Mouse (Mus musculus) kidney, embryonic 16.5 days (tissue): ENCODE measurements around the gene Bsn. TPM values are rescaled to one million over a fixed set of nuclear protein-coding genes. Genes with fewer than 3 reads are reported as not detected.

Source experiments
- ATAC-seq: fragments of 200-750 bp; cut with Nextera tagmentation; 2 replicates; pipeline ENCODE4 v1.8.0; 2017; ENCODE audit warnings: moderate TSS enrichment; ENCODE audit not compliant: low FRiP score, low TSS enrichment
- H3K27ac ChIP-seq: fragments of 300-500 bp; sonication (generic); 2 replicates; pipeline ENCODE4 v1.5.1; 2014; ENCODE audit warnings: low read length
- H3K27me3 ChIP-seq: fragments of 300-500 bp; sonication (generic); 2 replicates; pipeline ENCODE4 v1.6.1; 2014; ENCODE audit warnings: low read length, control low read depth, mixed read lengths; ENCODE audit not compliant: insufficient read depth
- H3K36me3 ChIP-seq: fragments of 300-500 bp; sonication (generic); 2 replicates; pipeline ENCODE4 v1.6.1; 2014; ENCODE audit warnings: low read length, control low read depth, mixed read lengths; ENCODE audit not compliant: insufficient read depth
- H3K4me1 ChIP-seq: fragments of 300-500 bp; sonication (generic); 2 replicates; pipeline ENCODE4 v1.6.1; 2014; ENCODE audit warnings: low read length, control low read depth, mixed read lengths; ENCODE audit not compliant: insufficient read depth
- H3K4me2 ChIP-seq: fragments of 300-500 bp; sonication (generic); replicated peaks from 2 replicates; pipeline ENCODE4 v1.6.1; 2014; ENCODE audit warnings: low read depth, low read length
- H3K4me3 ChIP-seq: fragments of 300-500 bp; sonication (generic); 2 replicates; pipeline ENCODE4 v1.5.1; 2014; ENCODE audit warnings: mild to moderate bottlenecking, low read length
- H3K9ac ChIP-seq: fragments of 300-500 bp; sonication (generic); replicated peaks from 2 replicates; pipeline ENCODE4 v1.6.1; 2014; ENCODE audit warnings: low read length
- H3K9me3 ChIP-seq: fragments of 300-500 bp; sonication (generic); 2 replicates; pipeline ENCODE4 v1.6.1; 2016; ENCODE audit warnings: low read length, control low read depth
- WGBS: fragments of 180-500 bp; shearing (Covaris S2); extraction: QIAGEN DNeasy Blood & Tissue Kit; methylation state at CpG from one replicate; pipeline ENCODE4 v1.1.7; 2014; 5-methylcytosine and 5-hydroxymethylcytosine counted together
- polyA plus RNA-seq: library from polyadenylated mRNA; unstranded; fragments of >200 nt; fragmentation: Nextera tagmentation; extraction: Ambion mirVana; gene quantifications from 2 replicates; pipeline ENCODE4 v1.2.1, GENCODE M21; 2015

Gene Bsn
- polyA plus RNA-seq, 1 experiment from 2014 or later = 0.67 TPM

DNA sequence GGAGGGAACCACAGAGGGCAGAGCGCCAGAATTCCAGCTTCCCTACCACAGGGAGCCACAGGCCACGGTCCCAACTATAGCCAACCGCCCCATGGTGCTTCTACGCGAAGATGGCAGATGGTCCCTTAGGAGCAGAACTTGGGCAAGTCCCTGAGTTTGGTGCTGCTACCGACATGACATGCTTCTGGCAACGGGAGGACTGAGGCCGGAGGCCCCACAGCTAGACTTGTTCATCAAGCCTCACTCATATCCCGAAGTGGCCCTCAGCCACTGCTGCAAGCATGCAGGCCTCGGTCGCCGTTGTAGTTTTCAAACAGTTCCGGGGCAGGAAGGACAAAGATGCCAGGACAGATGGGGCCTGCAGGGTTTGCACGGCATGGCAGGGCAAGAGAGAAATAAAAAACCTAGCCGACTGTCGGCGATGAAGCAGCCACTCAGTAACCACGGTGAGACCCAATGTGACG, 6.6 kb downstream of the Bsn start:
- ATAC-seq = no peak
- Histone ChIP-seq H3K4me2 (no peak overlapping the region), H3K9me3 (no peaks in the 10 kb centered on the region), H3K4me3 (no peak overlapping the region), H3K9ac (no peak overlapping the region), H3K4me1 (no peaks in the 10 kb centered on the region), H3K27me3 (no peaks in the 10 kb centered on the region), H3K36me3 (no peaks in the 10 kb centered on the region), H3K27ac (no peak overlapping the region)
- WGBS = 92% methylated on average over 19 of the region's 19 CpGs

DNA sequence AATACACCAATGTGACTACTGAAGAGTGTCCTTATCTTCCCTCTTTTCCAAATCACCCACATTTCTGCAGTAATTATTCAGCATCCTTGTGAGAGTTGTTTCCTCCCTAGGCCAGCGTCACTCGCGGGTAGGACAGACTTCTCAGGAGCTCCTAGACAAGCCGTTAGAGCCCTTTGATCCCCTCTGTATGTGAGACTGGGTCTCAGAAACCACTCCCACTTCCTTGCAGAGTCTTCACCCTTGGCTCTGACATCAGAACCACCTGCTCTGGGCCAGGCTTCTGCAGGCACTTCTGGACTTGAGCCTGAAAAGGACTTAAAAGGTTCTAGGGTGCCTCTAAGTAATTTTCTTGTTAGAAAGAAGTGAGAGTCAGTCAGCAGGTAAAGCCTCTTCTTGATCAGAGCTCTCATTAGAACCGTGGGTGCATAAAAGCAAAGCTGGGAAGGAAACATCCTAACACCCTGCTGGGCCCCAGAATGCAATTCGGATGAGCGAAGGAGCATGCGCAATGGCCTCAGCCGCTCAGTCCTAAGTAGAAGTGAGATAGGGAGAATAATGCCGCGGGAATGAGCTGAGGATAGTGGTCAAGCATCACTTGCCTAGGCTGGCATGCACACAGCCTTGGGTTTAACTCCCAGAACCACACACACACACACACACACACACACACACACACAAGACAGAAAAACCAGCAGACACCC, 7.2 kb downstream of the Bsn start:
- H3K9me3 ChIP-seq = no peaks in the 10 kb centered on the region
- H3K4me1 ChIP-seq = no peaks in the 10 kb centered on the region
- no peak overlapping the region for H3K9ac ChIP-seq
- H3K4me2 ChIP-seq = no peak overlapping the region
- no peak for ATAC-seq
- H3K36me3 ChIP-seq = no peaks in the 10 kb centered on the region
- WGBS = 64% methylated on average over 11 of the region's 11 CpGs
- no peaks in the 10 kb centered on the region for H3K27me3 ChIP-seq
- no peak overlapping the region for H3K27ac ChIP-seq
- no peak overlapping the region for H3K4me3 ChIP-seq

DNA sequence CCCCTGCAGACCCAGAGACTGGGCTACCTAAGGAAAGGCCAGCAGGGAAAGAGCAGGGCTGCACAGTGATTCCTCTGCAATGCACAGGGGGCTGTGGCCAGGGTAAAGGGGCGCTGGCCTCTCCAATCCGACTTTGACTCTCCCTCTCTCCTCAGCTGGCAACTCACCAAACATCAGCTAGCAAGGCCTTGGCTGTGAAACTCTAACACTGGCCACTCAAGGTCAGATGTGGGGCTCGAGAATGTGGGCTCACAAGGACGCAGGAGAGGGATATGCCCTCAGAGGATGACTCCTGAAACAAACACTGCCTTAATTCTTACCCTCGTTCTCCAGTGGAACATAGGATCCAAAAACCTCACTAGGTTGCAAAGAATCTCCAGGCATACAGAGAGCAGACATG, 11.8 kb downstream of the Bsn start:
- Histone ChIP-seq H3K4me1 (no peaks in the 10 kb centered on the region), H3K9me3 (no peaks in the 10 kb centered on the region), H3K4me2 (no peak overlapping the region), H3K27ac (no peak overlapping the region), H3K27me3 (no peaks in the 10 kb centered on the region), H3K36me3 (no peaks in the 10 kb centered on the region), H3K4me3 (no peak overlapping the region), H3K9ac (no peak overlapping the region)
- ATAC-seq = no peak
- 76% methylated on average over 5 of the region's 5 CpGs for WGBS

DNA sequence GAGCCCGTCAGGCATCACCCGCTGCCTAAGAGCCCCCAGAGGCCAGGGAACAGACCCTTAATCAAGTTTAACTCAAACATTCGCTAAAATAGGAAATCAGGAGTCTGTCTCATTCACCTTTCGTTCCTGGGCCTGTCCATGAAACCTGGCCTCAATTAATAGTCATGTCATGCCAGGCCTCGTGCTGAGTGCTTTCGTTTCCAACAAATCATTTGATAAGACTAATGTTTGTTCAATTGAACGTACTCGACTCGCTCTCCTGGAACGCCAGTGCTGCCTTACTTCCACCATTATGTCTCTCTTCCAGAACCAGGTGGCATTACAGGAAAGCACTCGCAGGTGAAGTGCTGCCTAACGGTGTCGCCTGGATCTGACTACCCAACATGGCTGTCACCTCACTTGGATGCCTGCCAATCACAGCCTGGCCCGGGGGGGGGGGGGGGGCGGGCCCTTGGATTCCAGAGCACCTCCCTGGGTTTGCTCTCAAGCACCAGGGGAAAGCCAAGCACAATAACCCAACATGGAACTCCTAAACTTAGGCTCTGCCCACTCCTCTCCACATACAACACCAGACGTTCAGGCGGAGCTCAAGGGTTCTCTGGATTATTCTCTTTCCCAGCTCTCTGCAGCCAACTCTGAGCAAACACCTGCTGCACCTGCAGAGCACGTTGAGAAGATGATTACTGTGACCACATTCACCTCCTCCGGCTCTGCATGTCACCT, 14.9 kb downstream of the Bsn start:
- H3K27ac ChIP-seq = no peak overlapping the region
- 64% methylated on average over 19 of the region's 19 CpGs for WGBS
- no peak overlapping the region for H3K4me3 ChIP-seq
- no peaks in the 10 kb centered on the region for H3K9me3 ChIP-seq
- peaks cover 7% of the 10 kb centered on the region; the same call in 1 of the 2 replicates for H3K4me1 ChIP-seq
- H3K27me3 ChIP-seq = no peaks in the 10 kb centered on the region
- H3K9ac ChIP-seq = no peak overlapping the region
- no peak for ATAC-seq
- no peaks in the 10 kb centered on the region for H3K36me3 ChIP-seq
- H3K4me2 ChIP-seq = no peak overlapping the region

DNA sequence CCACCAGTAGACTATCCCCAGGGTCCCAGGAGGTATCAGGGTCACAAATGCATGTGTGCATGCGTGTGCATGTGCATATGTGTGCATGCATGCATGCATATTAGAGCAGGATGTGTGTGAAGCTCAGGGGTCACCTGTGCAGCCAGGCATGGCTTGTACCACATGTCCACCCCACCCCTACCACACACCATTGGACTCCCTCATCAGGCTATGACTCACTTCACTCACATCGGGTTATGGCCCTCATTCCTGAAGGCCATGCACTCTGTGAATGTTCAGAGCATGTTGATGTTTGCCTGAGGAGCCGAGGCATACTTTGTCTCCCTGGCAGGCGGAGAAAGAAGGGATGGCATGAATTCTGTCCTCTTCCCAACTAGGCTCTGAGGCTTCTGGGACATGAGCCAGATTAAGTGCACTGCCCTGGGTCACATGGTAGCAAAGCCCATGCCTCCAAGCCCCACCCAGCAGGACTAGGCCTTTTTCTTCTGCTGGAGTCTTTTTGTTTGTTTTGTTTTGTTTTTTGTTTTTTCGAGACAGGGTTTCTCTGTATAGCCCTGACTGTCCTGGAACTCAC, 17.3 kb downstream of the Bsn start:
- WGBS = 68% methylated on average over 5 of the region's 5 CpGs
- Histone ChIP-seq H3K4me1 (peaks cover 7% of the 10 kb centered on the region; the same call in 1 of the 2 replicates), H3K9me3 (peaks cover 5% of the 10 kb centered on the region; the same call in 1 of the 2 replicates), H3K4me2 (no peak overlapping the region), H3K9ac (no peak overlapping the region), H3K4me3 (no peak overlapping the region), H3K27ac (no peak overlapping the region), H3K27me3 (no peaks in the 10 kb centered on the region), H3K36me3 (no peaks in the 10 kb centered on the region)
- no peak for ATAC-seq

DNA sequence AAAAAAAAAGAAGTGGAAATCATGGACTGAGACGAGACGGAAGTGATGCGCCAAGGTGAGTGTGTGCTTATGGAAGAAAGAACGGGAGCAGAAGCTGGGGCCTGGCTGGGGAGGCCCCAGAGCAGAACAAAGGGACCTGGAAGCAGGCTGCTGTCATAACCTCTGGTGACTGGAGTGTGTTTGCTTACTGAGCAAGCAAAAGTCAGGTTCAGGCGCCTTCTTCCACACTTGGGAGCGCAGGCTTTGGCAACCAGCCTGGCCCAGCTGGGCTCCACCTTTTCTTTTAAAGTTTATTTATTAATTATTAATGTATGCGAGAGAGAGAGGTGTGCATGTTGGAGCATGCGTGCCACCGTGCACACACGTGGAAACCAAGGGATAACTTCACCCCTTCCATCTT, 20.4 kb downstream of the Bsn start:
- Histone ChIP-seq H3K9me3 (peaks cover 5% of the 10 kb centered on the region; the same call in 1 of the 2 replicates), H3K27me3 (no peaks in the 10 kb centered on the region), H3K4me3 (no peak overlapping the region), H3K4me2 (no peak overlapping the region), H3K27ac (no peak overlapping the region), H3K4me1 (peaks cover 7% of the 10 kb centered on the region; the same call in 1 of the 2 replicates), H3K9ac (no peak overlapping the region), H3K36me3 (no peaks in the 10 kb centered on the region)
- no peak for ATAC-seq
- WGBS = 78% methylated on average over 10 of the region's 10 CpGs

DNA sequence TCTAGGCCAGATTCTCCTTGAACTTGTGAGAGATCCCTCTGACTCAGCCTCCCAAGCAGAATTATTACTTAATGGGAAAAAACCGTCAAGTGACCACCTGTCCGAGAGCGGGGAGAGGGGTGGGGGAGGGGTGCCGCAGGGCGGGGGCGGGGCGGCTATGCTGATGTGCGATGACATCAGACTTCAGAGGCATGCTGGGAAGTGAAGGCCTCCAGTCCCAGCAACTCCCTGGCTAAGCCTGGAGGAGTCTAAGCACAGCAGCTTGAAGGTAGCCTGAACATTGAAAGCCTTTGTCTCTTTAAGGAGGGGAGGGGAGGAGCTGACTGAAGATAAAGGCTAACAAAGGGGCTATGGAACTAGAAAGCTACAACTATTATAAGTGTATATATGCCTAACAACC, 25.0 kb downstream of the Bsn start:
- Histone ChIP-seq H3K27ac (no peak overlapping the region), H3K9ac (no peak overlapping the region), H3K4me1 (no peaks in the 10 kb centered on the region), H3K36me3 (no peaks in the 10 kb centered on the region), H3K9me3 (peaks cover 5% of the 10 kb centered on the region; the same call in 1 of the 2 replicates), H3K27me3 (no peaks in the 10 kb centered on the region), H3K4me3 (no peak overlapping the region), H3K4me2 (no peak overlapping the region)
- 56% methylated on average over 8 of the region's 8 CpGs for WGBS
- ATAC-seq = no peak

DNA sequence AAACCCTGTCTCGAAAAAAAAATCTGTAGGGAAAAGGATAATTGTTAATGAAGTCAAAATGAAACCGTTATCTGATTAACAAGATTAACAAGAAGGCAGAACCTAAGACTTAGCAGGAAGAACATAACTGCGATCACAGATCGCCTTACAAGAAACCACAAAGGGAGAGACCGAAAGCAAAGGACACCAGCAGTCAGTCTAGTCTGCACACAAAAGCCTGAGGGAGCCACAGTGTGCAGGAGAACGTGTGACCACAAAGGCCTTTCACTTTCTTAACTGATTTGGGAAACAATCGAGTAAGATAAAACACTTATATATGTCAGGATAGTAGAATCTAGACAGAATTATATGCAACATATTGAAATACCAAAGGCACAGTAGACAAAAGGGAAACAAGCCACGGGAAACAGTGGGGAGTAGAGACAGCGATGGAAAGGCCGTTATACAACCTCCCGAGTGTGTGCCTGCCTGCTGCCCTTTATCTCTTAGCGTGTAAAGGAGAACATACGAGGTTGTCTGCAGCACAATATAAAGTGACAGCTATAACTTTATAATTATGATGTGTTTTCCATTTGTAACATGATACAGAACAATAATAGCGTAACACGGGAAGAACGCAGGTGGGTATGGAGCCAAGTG, 26.4 kb downstream of the Bsn start:
- Histone ChIP-seq H3K27me3 (no peaks in the 10 kb centered on the region), H3K4me3 (no peak overlapping the region), H3K36me3 (no peaks in the 10 kb centered on the region), H3K9ac (no peak overlapping the region), H3K4me2 (no peak overlapping the region), H3K4me1 (no peaks in the 10 kb centered on the region), H3K9me3 (peaks cover 5% of the 10 kb centered on the region; the same call in 1 of the 2 replicates), H3K27ac (no peak overlapping the region)
- WGBS = 80% methylated on average over 16 of the region's 16 CpGs
- ATAC-seq = no peak

DNA sequence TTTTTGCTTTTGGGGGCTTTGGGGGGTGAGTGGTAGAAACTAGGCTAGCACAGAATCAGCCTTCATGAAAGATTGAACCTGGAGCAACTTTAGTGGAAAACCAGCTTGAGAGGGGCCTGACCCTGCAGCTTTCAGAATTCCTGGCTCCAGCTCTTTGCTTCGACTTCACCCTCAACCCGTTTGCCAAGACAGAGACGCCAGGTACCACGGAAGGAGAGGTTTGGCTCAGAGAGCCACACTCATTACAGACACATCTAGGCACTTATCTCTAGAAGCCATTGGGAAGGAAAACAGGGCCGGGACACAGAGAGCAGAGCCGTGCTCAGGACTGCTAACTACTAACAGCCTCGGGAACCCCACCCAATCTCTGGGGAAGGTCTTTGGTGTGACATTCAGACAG, 32.3 kb downstream of the Bsn start:
- H3K36me3 ChIP-seq = no peaks in the 10 kb centered on the region
- H3K9me3 ChIP-seq = no peaks in the 10 kb centered on the region
- no peak overlapping the region for H3K9ac ChIP-seq
- H3K4me1 ChIP-seq = no peaks in the 10 kb centered on the region
- H3K4me2 ChIP-seq = no peak overlapping the region
- 67% methylated on average over 7 of the region's 7 CpGs for WGBS
- no peaks in the 10 kb centered on the region for H3K27me3 ChIP-seq
- no peak overlapping the region for H3K4me3 ChIP-seq
- no peak overlapping the region for H3K27ac ChIP-seq
- ATAC-seq = no peak
